Mouse (Mus musculus): Measurements from ENCODE around the gene Gabarapl2.

DNA sequence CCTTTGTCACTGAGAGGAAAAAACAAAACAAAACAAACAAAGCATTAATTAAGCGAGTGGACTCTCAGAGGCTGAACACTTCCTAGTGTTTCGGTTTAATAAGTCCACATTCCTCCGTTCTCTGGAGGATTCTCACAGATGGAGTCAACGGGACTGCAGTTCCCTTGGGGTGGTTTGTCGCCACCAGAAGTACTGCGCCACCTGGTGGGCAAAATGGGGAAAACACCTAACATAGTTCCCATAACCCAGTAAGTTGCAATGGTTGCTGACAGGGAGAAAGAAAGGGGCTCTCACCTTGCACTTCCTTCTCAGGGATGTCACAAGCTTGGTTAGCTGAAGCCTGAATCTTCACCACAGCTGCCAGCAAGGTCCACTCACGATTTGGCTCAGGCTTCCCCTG lies 49.4 kb downstream of the Gabarapl2 start:
- TF ChIP-seq CTCF (IDR thresholded peaks at IDR 0.05; ENCODE audit: low read depth) (peak; percentile 88), EP300 (IDR thresholded peaks at IDR 0.05; ENCODE audit: low read depth) (no peak)

Data from heart, postnatal 0 days (tissue).